Mouse (Mus musculus) liver, adult 2 months (tissue): ENCODE measurements around the gene Hist1h2bj. TPM values are rescaled to one million over a fixed set of nuclear protein-coding genes. Genes with fewer than 3 reads are reported as not detected.

Experiments
- DNase-seq: peaks from one replicate; pipeline ENCODE4 v3.0.0-alpha.2; 2011; ENCODE audit warnings: low read depth, low spot score; ENCODE audit errors: extremely low read depth
- H3K27ac ChIP-seq: fragments of 200-500 bp; replicated peaks from 2 replicates; pipeline ENCODE4 v1.5.1; 2012; ENCODE audit warnings: low read depth, mild to moderate bottlenecking, control low read depth, inconsistent platforms, low read length; ENCODE audit not compliant: insufficient read depth
- H3K27me3 ChIP-seq: fragments of 200-500 bp; 2 replicates; pipeline ENCODE4 v1.6.1; 2012; ENCODE audit warnings: mild to moderate bottlenecking, moderate library complexity, low read length, inconsistent platforms; ENCODE audit not compliant: control insufficient read depth, insufficient read depth
- H3K36me3 ChIP-seq: fragments of 200-500 bp; 2 replicates; pipeline ENCODE4 v1.6.1; 2012; ENCODE audit warnings: low read length, inconsistent platforms; ENCODE audit not compliant: control insufficient read depth, insufficient read depth
- H3K4me1 ChIP-seq: fragments of 200-500 bp; 2 replicates; pipeline ENCODE4 v1.6.1; 2011; ENCODE audit warnings: low read length; ENCODE audit not compliant: control insufficient read depth, insufficient read depth
- H3K4me3 ChIP-seq: fragments of 200-500 bp; 2 replicates; pipeline ENCODE4 v1.5.1; 2011; ENCODE audit warnings: low read depth, mild to moderate bottlenecking, control low read depth, low read length, moderate library complexity; ENCODE audit not compliant: insufficient read depth
- H3K79me2 ChIP-seq: fragments of 200-500 bp; 2 replicates; pipeline ENCODE4 v1.6.1; 2012; ENCODE audit warnings: inconsistent platforms, mild to moderate bottlenecking, low read length, moderate library complexity; ENCODE audit not compliant: control insufficient read depth, insufficient read depth
- H3K9ac ChIP-seq: fragments of 200-500 bp; 2 replicates; pipeline ENCODE4 v1.6.1; 2012; ENCODE audit warnings: low read depth, mild to moderate bottlenecking, control low read depth, inconsistent platforms, low read length
- CTCF ChIP-seq: fragments of 200-500 bp; IDR thresholded peaks from 2 replicates; pipeline ENCODE4 v1.5.1; 2011; ENCODE audit warnings: low read depth, low read length, control low read depth
- POLR2A ChIP-seq: fragments of 200-500 bp; IDR thresholded peaks from 2 replicates; pipeline ENCODE4 v1.6.1; 2011; ENCODE audit warnings: low read length, control low read depth; ENCODE audit not compliant: insufficient read depth; ENCODE audit errors: extremely low read depth
- WGBS: fragments of 180-500 bp; shearing (Covaris S2); methylation state at CpG from one replicate; pipeline ENCODE4 v1.1.7; 2018; 5-methylcytosine and 5-hydroxymethylcytosine counted together
- polyA plus RNA-seq: library from polyadenylated mRNA; depleted of rRNA; stranded (reverse); fragments of >200 nt; gene quantifications from 2 replicates; pipeline ENCODE4 v1.2.3, GENCODE M21; 2012
- total RNA-seq: library from RNA; depleted of rRNA; stranded (reverse); fragments of >200 nt; gene quantifications from 2 replicates; pipeline ENCODE4 v1.2.3, GENCODE M21; 2014

Hist1h2bj gene
- total and polyA plus RNA-seq, 2 experiments, result 10.7 TPM; not detected in 1

DNA sequence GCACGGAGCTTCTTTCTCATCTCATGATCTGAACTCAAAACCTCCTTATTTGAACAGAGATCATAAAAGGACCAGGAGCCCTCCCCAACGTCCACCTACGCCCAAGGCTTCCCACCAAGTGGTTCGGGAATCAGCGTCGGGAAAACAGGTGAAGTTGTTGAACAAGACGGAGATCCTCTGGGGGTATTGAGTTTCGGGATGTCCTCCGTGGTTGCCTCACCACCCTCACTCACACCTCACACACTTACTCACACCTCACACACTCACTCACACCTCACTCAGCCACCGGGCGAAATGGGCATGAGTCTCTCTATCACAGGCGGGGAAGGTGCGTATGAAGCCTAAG lies 46.2 kb upstream of the Hist1h2bj start:
- H3K4me1 ChIP-seq, result no peaks in the 10 kb centered on the region
- no peak for TF ChIP-seq CTCF
- TF ChIP-seq POLR2A, result no peak
- no peak overlapping the region for H3K4me3 ChIP-seq
- DNase-seq, result no peak
- no peaks in the 10 kb centered on the region for H3K79me2 ChIP-seq
- H3K27me3 ChIP-seq, result peaks cover 17% of the 10 kb centered on the region; the same call in 1 of the 2 replicates
- H3K9ac ChIP-seq, result no peak overlapping the region
- H3K27ac ChIP-seq, result no peak overlapping the region
- WGBS, result 8% methylated on average over 13 of the region's 13 CpGs
- no peaks in the 10 kb centered on the region for H3K36me3 ChIP-seq

DNA sequence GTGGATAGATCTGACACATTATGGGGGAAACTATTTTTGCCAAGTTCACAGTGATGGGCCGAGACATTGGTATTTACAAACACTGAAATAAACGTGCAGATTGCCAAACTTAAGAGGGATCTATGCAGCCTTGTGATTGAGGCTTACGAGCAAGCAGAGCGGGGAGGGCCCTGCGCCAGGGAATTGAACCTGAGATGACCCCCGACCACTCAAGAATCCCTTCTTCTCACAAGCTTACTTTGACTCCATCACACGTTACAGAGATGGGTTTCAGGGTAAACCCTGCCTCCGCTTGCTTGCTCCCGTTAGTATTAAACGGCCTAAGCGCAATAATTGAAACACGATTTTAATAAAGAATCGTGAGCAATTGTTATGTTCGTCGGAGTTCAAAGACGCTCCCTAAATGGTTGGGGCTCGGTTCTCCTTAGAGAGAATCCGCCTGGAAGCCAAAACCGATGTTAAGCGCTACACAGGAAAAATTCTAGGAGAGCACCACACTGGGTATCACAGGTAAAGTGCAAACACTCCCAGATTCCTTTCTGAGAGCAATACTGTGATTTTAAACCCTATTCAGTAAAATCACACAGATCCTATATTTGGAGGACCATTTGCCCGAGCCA lies 45.7 kb upstream of the Hist1h2bj start:
- Histone ChIP-seq H3K4me1 (no peaks in the 10 kb centered on the region), H3K9ac (no peak overlapping the region), H3K36me3 (no peaks in the 10 kb centered on the region), H3K79me2 (no peaks in the 10 kb centered on the region), H3K4me3 (no peak overlapping the region), H3K27me3 (peaks cover 17% of the 10 kb centered on the region; the same call in 1 of the 2 replicates), H3K27ac (no peak overlapping the region)
- DNase-seq, result no peak
- 8% methylated on average over 21 of the region's 21 CpGs for WGBS
- TF ChIP-seq POLR2A (no peak), CTCF (no peak)

DNA sequence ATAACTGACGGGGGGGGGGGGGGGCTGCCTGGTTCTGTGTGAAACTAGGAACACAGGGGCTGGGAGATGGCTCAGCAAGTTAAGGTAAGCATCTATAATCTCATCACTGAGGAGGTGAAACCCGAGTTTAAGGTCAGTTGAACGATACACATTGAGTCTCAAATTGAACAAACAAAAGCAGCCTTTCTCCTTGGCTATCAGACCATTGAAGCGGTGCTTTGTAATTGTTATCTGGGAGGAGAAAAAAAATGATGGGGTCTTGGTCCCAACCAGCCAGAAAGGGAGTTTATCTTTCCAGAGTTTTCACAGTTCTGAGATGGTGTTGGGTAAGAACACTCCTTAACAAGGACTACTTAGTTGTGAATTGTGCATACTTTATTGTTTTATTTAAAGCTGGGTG lies 45.2 kb upstream of the Hist1h2bj start:
- Histone ChIP-seq H3K36me3 (no peaks in the 10 kb centered on the region), H3K4me1 (no peaks in the 10 kb centered on the region), H3K4me3 (no peak overlapping the region), H3K9ac (no peak overlapping the region), H3K79me2 (no peaks in the 10 kb centered on the region), H3K27ac (no peak overlapping the region), H3K27me3 (peaks cover 17% of the 10 kb centered on the region; the same call in 1 of the 2 replicates)
- WGBS, result 12% methylated on average over 4 of the region's 4 CpGs
- no peak for DNase-seq
- TF ChIP-seq POLR2A (no peak), CTCF (no peak)

DNA sequence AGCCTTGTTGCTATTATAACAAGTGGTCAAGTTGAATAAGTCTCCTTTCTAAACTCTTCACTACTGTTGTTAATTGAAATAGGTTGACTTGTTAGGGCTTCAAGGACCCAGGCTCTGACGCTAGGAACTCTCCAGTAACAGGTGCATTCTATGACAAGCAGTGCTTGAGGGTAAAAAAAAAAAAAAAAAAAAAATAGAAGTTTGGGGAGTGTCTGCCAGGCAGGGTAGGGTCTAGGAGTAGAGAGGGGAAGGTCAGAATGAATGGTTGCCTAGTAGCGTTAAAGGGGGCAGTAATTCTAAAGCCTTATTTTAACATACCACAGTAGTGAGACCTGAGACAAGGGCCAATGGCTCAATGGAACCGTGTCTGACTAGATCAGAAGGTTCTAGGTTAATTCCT lies 44.6 kb upstream of the Hist1h2bj start:
- TF ChIP-seq CTCF, result no peak
- TF ChIP-seq POLR2A, result no peak
- no peaks in the 10 kb centered on the region for H3K79me2 ChIP-seq
- no peak overlapping the region for H3K4me3 ChIP-seq
- no peaks in the 10 kb centered on the region for H3K36me3 ChIP-seq
- DNase-seq, result no peak
- no peak overlapping the region for H3K27ac ChIP-seq
- peaks cover 20% of the 10 kb centered on the region; the same call in 1 of the 2 replicates for H3K27me3 ChIP-seq
- WGBS, result 57% methylated on average over 3 of the region's 3 CpGs
- H3K4me1 ChIP-seq, result no peaks in the 10 kb centered on the region
- no peak overlapping the region for H3K9ac ChIP-seq

DNA sequence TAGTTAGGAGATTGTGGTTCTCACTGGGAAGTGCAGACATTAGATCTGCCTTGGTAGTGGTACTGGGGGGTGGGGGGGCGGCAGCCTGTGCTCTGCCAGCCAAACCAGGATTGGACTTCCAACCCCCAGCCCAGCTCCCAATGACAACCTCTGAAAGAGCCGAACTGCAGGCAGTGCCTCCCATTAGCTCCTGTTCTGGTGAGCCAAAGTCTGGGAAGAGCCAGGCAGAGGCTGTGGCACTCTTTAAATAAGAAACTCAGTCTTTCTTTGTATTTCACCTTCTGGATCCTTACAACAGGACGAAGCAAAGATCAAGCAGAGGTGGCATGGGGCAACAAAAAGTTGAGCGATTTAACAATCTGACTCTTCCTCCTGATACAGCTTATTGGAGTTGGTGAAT lies 43.9 kb upstream of the Hist1h2bj start:
- H3K4me3 ChIP-seq, result no peak overlapping the region
- no peak overlapping the region for H3K27ac ChIP-seq
- TF ChIP-seq POLR2A (no peak), CTCF (no peak)
- no peaks in the 10 kb centered on the region for H3K4me1 ChIP-seq
- H3K9ac ChIP-seq, result no peak overlapping the region
- DNase-seq, result no peak
- peaks cover 20% of the 10 kb centered on the region; the same call in 1 of the 2 replicates for H3K27me3 ChIP-seq
- H3K36me3 ChIP-seq, result no peaks in the 10 kb centered on the region
- 54% methylated on average over 4 of the region's 4 CpGs for WGBS
- H3K79me2 ChIP-seq, result no peaks in the 10 kb centered on the region

DNA sequence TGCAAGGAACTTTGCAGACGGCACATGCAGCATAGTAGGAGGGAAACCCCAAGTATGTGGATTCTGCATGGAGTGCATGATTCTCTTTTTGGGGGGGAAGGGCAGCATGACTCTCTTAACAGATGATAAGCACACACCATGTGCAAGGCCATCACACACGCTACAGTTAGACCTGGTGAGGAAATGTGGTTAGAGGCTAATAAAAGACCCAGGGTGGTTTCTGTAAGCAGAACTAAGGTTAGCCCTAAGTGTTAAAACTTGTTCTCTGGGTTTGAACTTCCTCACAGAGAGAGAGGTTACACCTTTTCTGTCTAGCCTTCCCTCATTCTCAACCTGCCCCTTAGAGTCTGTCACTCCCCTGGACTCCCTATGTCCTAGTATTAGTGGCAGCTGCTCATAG lies 41.7 kb upstream of the Hist1h2bj start:
- Histone ChIP-seq H3K4me3 (no peak overlapping the region), H3K27me3 (peaks cover 24% of the 10 kb centered on the region), H3K9ac (no peak overlapping the region), H3K79me2 (no peaks in the 10 kb centered on the region), H3K36me3 (no peaks in the 10 kb centered on the region), H3K4me1 (peaks cover 3% of the 10 kb centered on the region; the same call in 1 of the 2 replicates), H3K27ac (no peak overlapping the region)
- TF ChIP-seq CTCF, result no peak
- TF ChIP-seq POLR2A, result no peak
- no peak for DNase-seq
- 73% methylated on average over 2 of the region's 2 CpGs for WGBS
